Mouse (Mus musculus): ENCODE measurements around the gene Vps39.
A peak's percentile ranks its signal among the peaks of the same experiment; 100 is the strongest.

The Vps39 gene

GRCm38 (mm10) chr2:120352682-120353646, at the start of gene Vps39:
TSS of gene Vps39 (minus strand) at chr2:120353137.
- peak; percentile 80 to 90 for DNase-seq (ENCODE audit: low spot score in 2 of 2)

DNA sequence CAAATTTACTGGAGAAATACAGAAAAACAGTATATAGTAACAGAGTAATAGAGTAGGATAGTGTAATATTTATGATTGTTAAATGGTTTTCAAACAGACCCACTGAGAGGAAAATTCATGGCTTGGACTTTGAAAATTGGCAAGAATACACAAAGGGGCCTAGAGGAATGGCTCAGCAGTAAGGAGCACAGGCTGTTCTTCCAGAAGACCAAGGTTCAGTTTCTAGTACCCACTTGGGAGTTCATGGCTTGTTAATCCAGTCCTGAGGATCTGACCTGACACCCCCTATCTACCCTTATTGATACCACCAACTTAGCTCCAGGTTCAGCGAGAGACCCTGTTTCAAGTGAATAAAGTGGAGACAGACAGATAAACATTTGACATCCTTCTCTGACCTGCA, 45.0 kb upstream of the Vps39 start:
- no peak for DNase-seq (ENCODE audit: low spot score in 2 of 2)

DNA sequence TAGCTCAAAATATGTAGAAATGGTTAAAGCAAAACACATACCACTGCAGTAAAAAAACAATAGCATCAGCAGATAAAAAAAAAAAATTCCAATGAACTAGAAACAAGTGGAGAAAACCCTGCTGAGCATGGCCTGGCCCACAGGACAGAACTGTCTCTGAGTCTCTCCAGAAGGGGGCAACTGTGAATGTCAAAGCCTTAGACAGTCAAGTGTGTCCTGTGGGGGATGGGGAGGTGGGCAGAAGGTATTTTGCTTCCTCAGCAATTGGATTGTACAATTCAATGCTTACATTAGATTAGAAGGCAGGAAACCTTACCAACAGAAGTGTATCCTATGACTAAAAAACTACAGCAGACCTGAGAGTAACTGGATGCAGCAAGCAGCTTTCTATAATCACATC, 39.5 kb upstream of the Vps39 start:
- no peak for DNase-seq (ENCODE audit: low spot score in 2 of 2)

DNA sequence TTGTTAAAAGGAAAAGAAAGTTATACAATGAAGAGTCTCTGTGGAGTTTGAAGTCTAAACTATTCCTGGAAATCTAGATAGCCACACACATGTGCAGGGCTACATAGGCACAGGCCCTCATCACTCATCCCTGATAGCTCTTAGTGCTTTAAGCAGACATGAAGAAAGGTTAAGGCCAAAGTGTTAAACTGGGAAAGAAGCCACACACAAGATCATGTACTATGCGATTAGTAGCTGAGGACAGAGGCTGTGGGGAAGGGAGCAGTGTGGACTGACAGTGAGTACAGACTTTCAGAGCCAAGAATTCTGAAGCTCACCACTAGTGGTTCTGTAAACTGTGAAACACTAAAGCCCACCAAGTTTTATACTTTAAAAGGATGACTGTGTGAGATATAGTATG, 38.0 kb upstream of the Vps39 start:
- no peak for DNase-seq (ENCODE audit: low spot score in 2 of 2)

DNA sequence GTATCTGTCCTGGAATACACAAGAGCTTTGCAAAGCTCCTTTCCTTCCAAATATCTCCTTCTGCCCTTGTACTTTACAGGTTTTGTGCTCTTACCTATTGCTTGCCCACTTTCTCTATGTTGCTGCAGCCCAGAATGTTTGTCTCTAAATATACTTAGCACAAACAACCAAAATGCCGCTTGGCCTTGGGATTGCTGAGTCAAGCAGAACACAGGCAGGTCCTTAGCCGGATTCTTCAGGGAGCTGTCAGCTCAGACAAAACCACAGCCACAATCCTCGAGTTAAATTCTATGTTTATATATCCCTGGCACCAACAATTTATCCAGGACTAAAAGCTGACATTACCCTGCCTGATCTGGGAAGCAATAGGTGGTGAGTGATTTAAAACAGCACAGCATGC, 36.4 kb upstream of the Vps39 start:
- DNase-seq (ENCODE audit: low spot score in 2 of 2): no peak

DNA sequence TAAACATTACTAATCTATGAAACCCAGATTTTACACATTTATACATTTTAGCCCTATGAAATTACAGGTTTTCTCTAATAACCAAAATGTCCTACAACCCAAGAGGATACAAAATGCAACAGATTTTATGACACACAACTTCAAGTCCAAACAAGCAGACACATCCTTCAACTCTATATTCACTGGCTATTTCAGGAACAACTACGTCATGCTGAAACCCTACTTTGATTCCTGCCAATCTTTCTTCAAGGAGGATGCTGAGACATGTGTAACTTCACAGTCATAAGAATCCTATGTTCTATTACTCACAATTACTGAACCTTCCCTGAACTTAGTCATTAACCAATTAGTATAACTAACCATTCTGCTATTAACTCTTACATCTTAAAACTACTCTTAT, 34.4 kb upstream of the Vps39 start:
- no peak for DNase-seq (ENCODE audit: low spot score in 2 of 2)

DNA sequence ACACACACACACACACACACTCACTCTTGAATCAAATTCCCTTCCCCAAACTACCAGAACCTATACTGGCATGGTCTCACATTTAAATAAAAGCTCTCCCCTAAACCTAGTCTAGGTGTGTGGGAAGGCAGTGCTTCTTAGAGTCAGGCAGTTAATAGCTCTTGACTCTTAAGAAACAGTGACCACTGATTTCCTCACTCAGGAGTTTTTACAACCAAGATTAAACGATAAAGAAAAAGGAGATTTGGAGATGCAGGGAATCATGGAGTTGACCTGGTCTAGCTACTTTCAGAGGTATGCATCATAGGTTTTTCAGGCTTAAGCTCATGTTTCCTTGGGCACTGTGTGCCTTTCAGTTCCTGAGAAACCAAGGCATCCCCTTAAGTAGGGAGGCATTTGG, 33.3 kb upstream of the Vps39 start:
- DNase-seq (ENCODE audit: low spot score in 2 of 2): no peak

- DNase-seq (ENCODE audit: low spot score in 2 of 2): no peak
Measured at GRCm38 (mm10) chr2:120373858-120374257, 20.9 kb upstream of the Vps39 start.

- no peak for DNase-seq (ENCODE audit: low spot score in 2 of 2)
Measured at GRCm38 (mm10) chr2:120367416-120368207, 14.7 kb upstream of the Vps39 start.

GRCm38 (mm10) chr2:120366501-120366900, 13.6 kb upstream of the Vps39 start:
- DNase-seq (ENCODE audit: low spot score in 2 of 2): no peak

GRCm38 (mm10) chr2:120360425-120360824, 7.5 kb upstream of the Vps39 start:
- no peak for DNase-seq (ENCODE audit: low spot score in 2 of 2)

GRCm38 (mm10) chr2:120351321-120351720, 1.6 kb downstream of the Vps39 start:
- no peak for DNase-seq (ENCODE audit: low spot score in 2 of 2)

GRCm38 (mm10) chr2:120348120-120348519, 4.8 kb downstream of the Vps39 start:
- no peak for DNase-seq (ENCODE audit: low spot score in 2 of 2)

DNA sequence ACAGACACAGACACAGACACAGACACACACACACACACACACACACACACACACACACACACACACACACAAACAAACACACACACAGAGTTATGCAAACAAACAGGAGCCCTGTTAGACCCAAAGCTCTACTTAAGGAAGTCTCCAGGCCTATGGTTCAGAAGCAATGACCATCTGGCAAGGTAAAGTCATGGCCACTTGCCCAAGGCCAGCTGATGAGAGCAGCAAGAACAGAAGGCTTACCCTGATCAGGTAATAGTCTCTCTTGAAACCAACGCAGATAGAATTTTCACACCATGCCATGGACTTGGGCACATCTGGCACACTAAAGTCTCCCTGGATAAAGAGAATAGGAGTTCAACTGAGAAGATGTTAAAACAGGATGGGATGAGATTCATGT, 11.2 kb downstream of the Vps39 start:
- no peak for DNase-seq (ENCODE audit: low spot score in 2 of 2)

GRCm38 (mm10) chr2:120337886-120338285, 15.1 kb downstream of the Vps39 start:
- DNase-seq (ENCODE audit: low spot score in 2 of 2): no peak

DNA sequence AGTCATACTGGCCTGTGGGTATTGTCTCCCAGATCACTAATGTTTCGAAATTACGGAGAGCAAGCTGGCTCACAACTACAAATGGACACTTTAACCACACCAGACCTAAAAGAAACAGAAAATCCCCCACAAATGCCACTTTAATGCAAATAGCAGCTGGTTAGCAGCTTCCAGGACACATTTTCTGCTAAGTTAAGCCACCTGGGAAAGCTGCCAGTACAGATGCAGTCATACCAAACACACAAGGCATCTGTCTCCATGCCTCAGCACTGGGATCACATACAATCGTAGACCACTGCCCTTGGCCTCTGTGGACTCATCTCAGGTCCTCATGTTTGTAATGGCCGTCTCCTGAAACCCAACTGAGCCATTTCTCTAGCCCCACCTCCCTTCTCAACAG, 21.4 kb downstream of the Vps39 start:
- DNase-seq (ENCODE audit: low spot score in 2 of 2): no peak

GRCm38 (mm10) chr2:120315077-120315476, 37.9 kb downstream of the Vps39 start:
- peak; percentile 38 to 41 for DNase-seq (ENCODE audit: low spot score in 2 of 2)

DNA sequence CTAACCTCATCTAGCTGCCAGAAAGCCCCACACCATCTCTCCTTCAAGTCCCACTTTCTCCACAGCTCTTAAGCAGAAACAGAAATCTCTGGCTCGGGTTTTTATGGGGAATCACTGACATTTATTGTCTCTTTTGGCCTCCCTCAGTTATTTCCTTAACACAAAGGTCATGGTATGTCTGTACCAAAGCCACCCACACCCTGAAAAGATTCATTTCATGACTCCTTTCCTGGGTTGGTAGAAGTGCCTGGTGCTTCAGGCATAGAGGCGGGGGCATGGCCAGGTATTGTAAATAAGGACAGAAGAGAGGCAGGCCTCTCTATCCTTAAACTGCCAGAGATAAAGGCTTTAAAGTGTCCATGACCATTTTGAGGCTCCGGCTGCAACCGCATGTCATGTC, 38.5 kb downstream of the Vps39 start:
- no peak for DNase-seq (ENCODE audit: low spot score in 2 of 2)

- DNase-seq (ENCODE audit: low spot score in 2 of 2): peak in 1 of 2 experiments; percentile 9
Measured at GRCm38 (mm10) chr2:120313976-120314375, 39.0 kb downstream of the Vps39 start, which contains the start of gene Pla2g4f. TSS of gene Pla2g4f (minus strand) at chr2:120314165.

DNA sequence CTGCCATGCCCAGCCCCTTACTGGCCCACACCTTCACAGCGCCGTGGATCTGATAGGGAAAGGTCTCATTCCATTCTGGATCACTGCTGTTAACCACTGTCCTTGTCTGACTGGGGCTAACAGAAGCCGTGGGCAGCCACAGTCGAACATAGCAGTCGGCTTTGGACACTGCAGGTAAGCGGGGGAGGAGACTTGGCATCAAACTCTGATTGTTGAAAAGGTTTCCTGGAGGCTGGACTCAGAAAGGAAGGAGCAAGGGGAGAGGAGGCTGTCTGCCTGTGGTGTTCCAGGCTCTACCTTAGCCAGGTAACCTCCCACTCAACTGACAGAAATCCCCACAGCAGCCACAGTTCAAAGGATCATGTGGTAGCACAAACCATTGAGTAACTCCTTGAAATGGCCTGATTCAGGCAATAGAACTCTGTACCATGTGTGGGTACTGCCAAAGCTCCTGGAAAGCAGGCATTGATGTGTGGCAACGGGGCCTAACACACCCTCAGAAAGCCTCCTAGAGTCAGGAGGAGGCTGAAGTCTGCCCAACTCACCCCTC, 40.6 kb downstream of the Vps39 start:
- no peak for DNase-seq (ENCODE audit: low spot score in 2 of 2)

DNA sequence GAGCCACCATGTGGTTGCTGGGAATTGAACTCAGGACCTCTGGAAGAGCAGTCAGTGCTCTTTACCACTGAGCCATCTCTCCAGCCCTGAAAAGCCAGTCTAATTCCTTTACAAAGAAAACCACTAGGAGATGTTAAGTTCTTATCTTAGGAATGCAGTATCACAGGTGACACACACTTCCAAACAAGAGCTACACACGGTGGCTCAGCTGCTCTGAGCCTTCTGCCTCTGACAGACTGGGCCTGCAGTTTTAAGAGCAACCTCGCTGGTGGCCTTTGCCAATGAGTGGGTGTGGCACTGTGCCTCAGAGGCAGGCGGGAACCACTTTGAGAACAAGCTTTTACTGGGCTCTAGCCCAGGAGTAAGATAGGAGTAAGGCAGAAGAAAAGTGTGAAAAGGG, 48.8 kb downstream of the Vps39 start:
- peak in 1 of 2 experiments; percentile 19 for DNase-seq (ENCODE audit: low spot score in 2 of 2)

GRCm38 (mm10) chr2:120301076-120301475, 51.9 kb downstream of the Vps39 start:
- no peak for DNase-seq (ENCODE audit: low spot score in 2 of 2)

Measured in urinary bladder, postnatal 36 days (tissue).